Mouse (Mus musculus): Measurements from ENCODE around the gene Lmcd1.

Lmcd1 gene

DNA sequence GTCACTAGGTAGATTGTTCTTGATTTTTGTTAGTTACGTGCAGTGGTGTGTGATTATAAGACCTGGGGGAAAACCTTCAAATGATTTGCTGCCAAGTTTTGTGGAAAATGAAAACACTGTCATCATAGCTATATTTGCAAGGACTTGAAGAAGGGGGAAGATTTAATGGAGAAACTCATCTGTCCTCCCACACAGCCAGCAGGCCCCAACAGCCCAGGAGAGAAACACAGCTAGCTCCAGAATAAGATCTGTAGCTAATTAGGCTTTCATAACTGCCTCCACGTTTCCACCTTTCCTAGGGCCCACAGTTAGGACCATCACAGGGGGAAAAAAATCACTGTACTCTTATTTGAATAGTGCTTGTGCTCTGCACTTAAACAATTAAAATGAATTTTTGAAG is 10.5 kb downstream of the Lmcd1 start:
- DNase-seq (ENCODE audit: extremely low read depth, low read depth, low spot score), result no peak

DNA sequence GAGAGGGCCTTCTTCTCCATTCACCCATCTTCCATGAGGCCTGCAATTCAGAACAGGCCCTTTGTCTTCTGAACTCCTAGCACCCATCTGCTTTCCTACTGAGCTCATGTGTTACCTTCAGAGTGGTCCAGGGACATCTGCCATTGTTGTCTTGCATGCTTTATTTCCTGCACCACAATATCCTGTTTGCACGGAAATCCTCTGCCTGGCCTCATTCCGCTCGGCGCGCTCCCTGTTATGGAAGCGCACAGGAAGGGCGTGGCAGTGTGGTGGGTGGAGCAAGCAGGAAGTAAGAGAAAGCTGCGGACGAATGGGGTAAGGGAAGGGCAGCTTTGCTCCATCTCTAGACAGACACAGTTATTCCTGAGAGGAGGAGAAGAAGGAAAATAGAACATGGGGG is 14.1 kb downstream of the Lmcd1 start:
- DNase-seq (ENCODE audit: extremely low read depth, low read depth, low spot score), result no peak

DNA sequence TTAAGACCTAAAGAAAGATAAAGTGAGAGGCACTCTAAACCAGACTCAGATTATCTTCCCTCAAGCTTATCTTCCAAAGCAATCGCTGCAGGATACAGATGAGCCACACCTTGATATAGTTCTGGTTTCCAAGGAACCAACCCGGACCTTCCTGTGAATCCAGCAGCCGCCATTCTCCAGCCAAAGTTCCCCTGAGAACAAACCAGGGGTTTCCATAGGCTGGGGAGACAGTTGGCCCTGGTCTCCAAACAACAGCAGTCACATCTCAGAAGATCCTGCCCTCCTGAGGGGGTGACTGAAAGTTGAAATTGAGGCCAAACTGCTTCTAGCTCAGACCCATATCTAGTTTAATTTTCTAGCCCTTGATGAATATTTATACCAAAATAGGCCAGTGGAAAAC is 14.7 kb downstream of the Lmcd1 start:
- DNase-seq (ENCODE audit: extremely low read depth, low read depth, low spot score), result no peak

DNA sequence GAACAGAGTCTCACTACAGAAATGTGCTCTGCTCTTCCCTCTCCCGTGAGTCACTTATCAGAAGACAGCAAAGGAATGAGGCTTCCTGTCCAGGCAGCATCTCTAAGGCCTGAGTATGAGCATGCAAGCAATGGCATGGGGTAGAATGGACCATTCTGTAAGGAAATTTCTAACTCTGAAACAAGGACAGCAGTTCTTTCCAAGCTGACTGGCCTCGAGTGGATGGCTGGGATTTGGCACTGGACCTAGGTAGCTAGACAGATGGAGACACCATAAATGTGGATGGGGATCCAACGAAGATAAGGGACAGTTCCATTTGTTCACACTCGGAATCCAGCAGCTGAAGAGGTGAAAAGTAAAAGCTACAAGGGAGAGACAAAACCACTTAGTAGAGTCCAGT is 17.6 kb downstream of the Lmcd1 start:
- no peak for DNase-seq (ENCODE audit: extremely low read depth, low read depth, low spot score)

DNA sequence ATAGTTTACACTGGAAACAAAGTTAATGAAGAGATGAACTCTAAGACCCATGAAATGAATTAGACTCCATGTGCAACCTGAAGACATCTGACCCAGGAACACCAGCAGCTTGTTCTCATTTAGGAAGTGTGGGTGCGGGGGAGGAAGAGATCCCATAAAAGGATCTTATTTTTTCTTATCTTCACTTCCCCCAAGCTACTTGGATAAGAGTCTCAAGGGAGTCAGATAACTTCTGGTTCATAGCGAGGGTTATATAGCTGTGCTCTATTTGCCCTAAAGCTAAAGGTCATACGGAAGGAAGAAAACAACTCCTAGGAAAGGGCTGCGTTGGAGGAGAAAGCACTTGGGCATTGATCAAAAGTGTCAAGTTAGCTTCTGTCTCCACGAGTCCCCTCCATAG is 19.8 kb downstream of the Lmcd1 start:
- DNase-seq (ENCODE audit: extremely low read depth, low read depth, low spot score), result no peak

GRCm38 (mm10) chr6:112295269-112295668 is 21.7 kb downstream of the Lmcd1 start:
- DNase-seq (ENCODE audit: extremely low read depth, low read depth, low spot score), result no peak

DNA sequence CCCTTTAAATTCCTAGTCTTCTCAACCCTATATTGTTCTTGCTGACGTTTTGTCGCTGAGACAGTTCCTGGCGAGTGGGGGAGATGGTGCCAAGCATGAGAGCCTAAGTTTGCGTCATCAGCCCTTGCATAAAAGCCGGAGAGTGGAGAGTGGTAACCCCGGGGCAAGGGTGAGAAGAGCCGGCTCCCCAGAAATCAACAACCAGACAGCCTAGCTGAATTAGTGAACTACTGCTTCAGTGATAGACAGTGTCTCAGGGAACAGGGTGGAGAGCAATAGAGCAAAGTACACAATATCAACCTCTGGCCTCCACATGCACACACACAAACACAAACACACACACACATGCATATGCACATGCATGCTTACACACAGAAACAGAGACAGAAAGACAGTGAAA is 26.6 kb downstream of the Lmcd1 start:
- DNase-seq (ENCODE audit: extremely low read depth, low read depth, low spot score), result no peak

DNA sequence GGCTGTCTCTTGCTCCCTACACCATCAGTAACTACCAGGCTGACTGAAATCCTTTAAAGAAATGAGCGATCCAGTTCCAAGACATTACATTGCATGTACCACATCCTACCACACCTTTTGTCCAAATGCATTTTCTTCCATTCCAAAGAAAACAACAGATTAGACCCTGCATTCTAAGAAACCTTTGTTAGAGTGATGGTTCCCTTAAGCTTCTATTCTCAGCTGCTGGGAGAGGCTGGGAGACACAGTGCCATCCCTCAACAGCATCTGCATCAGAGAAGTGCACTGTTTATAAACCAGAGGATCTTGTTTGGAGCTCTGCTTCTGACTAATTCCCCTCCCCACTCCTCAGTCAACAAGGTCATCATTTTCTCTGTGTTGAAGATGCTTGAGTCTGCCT is 27.1 kb downstream of the Lmcd1 start:
- DNase-seq (ENCODE audit: extremely low read depth, low read depth, low spot score), result no peak

DNA sequence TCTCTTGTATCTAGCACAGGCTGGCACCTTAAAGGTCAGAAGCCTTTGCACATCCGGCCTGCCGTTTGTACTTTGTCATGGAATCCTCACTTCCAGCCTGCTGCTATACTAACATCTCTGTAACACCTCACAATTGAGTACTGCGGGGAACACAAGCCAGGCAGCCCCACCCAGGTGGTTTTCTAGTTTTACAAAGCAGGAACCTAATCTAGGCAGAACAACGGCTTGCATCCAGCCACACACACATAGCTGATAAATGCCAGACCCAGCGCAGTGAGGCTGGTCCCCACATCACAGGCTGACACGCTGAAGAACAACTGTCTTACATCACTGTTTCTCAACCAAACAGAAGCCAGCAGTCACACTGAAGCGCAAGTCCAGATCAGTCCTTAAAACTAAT is 28.7 kb downstream of the Lmcd1 start:
- no peak for DNase-seq (ENCODE audit: extremely low read depth, low read depth, low spot score)

DNA sequence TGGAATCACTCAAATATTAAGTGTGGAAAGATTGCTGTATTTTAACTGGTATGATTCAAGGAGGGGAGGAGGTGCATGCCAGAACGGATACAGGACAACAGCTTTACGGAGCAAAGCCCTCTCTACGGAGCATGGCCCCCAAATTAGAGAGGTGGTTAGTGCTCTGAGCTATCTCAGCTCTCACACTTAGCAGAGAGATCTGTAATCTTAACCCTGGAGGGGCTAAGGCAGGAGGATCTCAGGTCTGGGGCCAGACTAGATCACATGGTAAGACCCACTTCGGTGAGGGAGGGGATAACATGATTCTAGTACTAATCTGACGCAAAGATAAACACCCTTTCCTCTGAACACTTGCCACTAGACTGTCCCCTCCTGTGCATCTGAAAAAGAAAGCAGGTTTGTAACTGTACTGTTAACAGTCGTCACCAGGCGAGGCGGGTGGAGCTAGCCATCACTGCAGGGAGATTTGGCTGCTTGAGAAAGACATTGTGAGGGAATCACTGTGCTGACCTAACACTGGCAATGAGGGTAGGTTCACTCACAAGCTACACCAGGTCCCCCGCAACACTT is 29.3 kb downstream of the Lmcd1 start:
- DNase-seq (ENCODE audit: extremely low read depth, low read depth, low spot score), result no peak

DNA sequence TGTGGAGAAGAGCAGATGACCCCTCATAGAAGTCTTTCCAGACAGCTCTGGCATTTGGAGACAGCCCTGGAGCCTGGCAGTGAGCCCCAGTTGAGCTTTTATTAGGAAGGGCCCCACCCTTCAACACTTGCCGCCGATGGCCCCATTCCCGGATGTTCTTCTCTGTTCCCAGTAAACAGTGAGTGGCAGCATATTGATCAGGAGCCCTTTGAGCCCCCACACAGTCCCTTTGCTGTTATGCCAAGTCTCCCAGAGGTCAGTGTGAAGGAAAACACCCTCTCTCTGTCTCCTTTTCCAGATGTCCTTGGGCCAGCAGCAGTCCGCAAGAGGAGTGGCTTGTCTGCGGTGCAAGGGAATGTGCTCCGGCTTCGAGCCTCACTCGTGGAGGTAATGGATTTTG is 31.2 kb downstream of the Lmcd1 start:
- DNase-seq (ENCODE audit: extremely low read depth, low read depth, low spot score), result no peak

DNA sequence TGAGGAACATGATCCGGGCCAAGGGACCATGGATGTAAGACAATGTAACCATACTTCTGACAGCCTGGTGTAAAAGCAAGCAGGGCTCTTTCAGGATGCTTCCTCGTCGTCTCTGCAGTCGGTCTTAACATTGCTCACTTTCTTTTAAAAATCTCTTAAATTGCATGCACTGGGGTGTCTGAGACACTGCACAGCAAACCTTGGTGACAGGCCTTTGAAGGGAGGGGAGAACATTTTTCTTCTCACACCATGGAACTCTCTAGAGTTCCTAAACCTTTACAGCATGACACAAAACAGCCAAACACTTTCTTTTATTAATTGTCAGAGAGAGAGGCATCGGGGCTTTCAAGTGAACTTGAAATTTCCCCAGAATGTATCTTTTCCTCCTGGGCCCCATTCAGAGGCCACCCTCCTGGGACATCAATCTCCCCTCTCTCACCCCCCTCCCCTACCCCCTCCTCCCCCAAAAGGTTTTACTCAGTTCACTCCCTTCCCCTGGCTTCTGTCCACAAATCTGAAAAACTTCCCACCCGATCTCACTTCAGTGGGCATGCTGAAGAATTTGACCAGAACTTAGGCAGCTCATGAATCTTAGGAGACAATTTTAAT is 35.9 kb downstream of the Lmcd1 start:
- no peak for DNase-seq (ENCODE audit: extremely low read depth, low read depth, low spot score)

DNA sequence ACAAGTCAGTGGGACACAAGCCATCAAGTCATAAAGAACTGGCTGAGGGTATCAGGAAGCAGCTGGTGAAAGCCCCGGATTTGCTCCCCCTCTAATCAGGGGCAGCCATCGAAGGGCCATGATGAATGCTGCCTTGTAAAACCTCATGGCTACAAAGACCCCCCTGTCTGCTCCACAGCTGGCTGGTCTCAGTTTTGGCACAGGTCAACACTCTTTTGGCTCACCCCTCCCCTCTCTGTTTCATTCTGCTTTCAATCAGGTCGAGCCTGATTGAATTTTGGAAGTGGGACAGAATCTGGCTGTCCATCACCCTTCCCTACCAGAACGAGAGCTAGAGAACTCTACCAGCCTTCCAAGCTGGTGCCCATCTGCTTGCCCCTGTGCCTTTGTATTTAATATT is 37.8 kb downstream of the Lmcd1 start:
- no peak for DNase-seq (ENCODE audit: extremely low read depth, low read depth, low spot score)

GRCm38 (mm10) chr6:112319449-112319848 is 45.9 kb downstream of the Lmcd1 start:
- DNase-seq (ENCODE audit: extremely low read depth, low read depth, low spot score), result no peak

GRCm38 (mm10) chr6:112320679-112321078 is 47.1 kb downstream of the Lmcd1 start:
- DNase-seq (ENCODE audit: extremely low read depth, low read depth, low spot score), result no peak

- DNase-seq (ENCODE audit: extremely low read depth, low read depth, low spot score), result no peak
These were observed 49.4 kb downstream of the Lmcd1 start for GRCm38 (mm10) chr6:112322916-112323315.

- DNase-seq (ENCODE audit: extremely low read depth, low read depth, low spot score), result no peak
These were observed 51.7 kb downstream of the Lmcd1 start for GRCm38 (mm10) chr6:112325213-112325612.

GRCm38 (mm10) chr6:112327793-112328192 is 54.2 kb downstream of the Lmcd1 start:
- DNase-seq (ENCODE audit: extremely low read depth, low read depth, low spot score), result no peak

DNA sequence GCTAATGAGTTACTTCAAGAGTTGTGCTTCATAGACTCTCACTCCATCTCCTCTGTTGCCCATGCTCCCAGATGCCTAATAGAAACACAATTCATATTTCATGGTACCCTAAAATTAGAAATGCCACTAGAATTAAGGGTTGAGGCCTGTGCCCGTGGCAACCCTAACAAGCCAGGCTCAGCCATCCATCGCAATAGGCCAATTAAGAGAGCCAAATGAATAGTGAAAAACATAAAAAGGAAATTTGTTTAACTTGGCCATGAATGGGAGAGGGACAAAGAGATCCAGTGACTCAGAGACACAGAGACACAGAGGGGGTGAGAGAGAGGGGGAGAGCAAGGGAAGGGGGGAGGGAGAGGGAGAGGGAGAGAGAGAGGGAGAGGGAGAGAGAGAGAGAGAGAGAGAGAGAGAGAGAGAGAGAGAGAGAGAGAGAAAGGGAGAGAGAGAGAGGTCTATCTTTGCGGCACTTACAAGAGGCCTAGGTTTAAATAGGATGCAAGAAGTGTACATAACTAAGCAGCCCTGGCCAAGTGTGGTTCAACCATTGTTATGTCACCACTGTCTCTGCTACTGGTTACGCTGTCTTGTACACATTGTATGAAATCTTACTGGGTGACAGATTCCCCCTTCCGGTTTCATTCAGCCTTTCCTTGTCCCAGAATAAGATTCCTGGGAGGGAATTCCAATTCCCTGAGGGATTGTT is 57.1 kb downstream of the Lmcd1 start:
- DNase-seq (ENCODE audit: extremely low read depth, low read depth, low spot score), result no peak

DNA sequence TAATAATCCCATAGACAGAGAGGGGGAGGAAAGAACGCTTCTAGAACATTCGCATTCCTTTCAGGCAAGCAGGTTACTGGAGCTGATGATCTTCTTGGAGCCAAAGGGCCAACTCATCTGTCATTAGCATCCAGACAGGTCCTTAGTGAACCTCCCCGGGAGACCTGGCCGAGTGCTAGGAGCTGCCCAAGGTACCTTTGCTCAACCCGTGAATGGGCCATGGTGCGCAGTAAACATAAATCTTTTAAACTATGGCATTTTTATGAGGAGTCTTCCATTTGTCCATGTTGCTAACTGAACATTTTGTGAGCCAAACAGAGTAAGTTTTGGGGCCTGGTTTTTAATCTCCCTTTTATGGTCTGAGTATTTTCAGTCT is 57.7 kb downstream of the Lmcd1 start:
- DNase-seq (ENCODE audit: extremely low read depth, low read depth, low spot score), result no peak

GRCm38 (mm10) chr6:112333930-112334329 is 60.4 kb downstream of the Lmcd1 start:
- no peak for DNase-seq (ENCODE audit: extremely low read depth, low read depth, low spot score)

DNA sequence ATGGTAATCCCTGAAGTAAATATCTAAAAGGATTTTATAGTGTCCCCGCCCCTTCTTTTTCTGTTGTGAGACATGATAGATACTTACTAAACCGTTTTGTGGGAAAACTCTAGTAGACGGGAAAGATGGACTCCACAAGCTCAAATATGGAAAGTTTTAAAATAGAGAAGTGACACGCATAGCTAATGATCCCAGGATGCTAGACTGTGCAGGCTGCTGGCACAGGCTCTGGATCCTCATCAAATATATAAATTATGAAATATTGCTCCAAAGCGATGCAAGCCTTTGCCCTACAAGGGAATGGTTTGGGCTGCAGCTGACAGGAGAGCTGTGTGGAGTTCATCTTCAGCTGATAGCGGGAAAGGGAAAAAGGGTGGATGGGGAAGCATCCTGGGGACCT is 64.1 kb downstream of the Lmcd1 start:
- no peak for DNase-seq (ENCODE audit: extremely low read depth, low read depth, low spot score)

- DNase-seq (ENCODE audit: extremely low read depth, low read depth, low spot score), result no peak
These were observed 65.5 kb downstream of the Lmcd1 start for GRCm38 (mm10) chr6:112339016-112339415.
